Mouse (Mus musculus): ENCODE results near the gene Tm4sf4.

DNA sequence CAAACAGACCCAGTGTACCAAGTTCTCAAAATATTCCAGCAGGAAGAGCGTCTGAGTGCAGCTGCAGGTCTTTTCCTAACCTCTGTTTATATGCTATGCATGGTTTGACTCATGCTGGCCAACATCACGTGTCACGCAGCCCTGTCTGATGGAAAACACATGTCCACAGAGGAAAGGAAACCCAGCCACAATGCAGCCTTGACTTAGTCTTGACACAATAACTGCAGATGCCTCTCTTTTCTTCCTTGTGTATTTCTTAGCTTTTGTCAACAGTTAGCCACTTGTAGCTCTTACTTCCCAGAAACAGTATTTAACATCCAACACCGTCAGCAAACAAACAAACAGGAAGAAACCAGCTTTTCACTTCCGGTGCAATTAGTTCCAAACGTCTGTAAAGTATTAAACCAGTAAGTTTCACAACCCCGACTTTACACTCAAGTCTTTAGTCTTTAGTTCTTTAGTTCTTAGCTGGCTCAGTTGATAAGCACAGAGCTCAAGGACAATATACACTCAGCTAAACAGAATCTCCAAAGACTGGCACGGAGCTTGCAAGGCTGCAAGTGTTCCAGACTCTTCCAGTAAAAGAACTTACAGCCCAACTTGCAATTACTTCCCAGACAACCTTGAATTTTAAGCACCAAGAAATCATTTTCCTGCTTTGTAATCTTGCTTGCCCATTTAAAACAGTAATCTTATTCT, 62.5 kb downstream of the Tm4sf4 start:
- TF ChIP-seq CTCF (IDR thresholded peaks at IDR 0.05; ENCODE audit: low read depth) (no peak), EP300 (IDR thresholded peaks at IDR 0.05; ENCODE audit: low read depth) (no peak)
